Mouse (Mus musculus): ENCODE measurements at regions not wholly inside any gene's neighbourhood (a gene's known extent, or its start where the extent isn't known, plus 50 kb on each side); places are given as distances from the start of the nearest gene placed in this dataset.

DNA sequence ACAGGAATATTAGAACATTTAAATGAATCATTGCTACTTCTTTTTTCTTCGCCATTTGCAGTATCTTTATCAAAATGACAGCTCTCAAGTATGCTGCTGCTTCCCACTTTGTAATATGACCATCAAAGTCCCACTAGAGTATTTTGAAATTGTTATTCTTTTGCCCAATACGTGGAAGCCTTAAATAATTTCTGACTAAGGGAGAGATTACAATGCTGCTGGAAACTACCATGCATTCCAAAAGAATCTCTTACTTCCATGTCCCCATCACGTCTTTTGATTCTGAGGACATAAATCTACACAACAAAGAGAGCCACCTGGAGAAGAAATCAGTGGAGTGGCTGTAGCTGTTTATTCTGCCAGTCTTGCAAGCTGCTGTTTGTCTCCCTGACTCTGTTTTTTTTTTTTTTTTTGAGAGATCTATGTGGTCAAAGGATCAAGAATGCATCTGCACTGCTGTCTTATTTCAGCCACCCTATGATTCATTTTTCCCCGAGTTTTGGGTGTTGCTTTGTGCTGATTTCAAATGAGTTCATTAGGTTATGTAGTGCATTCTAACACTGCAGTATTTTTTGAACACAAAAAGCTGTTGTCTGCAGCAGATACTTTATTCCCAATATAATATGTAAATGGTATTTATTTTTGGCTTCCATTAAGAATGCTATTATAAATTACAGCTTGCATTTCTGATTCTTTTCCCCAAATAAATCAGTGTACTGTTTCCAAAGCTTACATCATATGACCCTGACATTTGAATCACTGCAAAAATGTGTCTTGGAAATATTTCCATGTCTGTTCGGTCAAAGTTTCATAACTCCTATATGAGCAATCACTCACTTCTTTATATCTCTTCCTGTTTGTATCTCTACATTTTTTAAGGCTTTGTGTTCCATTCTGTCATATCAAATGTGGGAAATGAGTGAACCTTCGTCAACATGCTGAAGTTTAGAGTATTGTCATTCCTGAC, 53.1 kb upstream of the Trim52 start:
- DNase-seq (ENCODE audit: low spot score in 2 of 2), result no peak
